Mouse (Mus musculus) megakaryocyte, embryonic 14.5 days (primary cell): Measurements from ENCODE around the gene Dnaaf2. TPM values are rescaled to one million over a fixed set of nuclear protein-coding genes. Genes with fewer than 3 reads are reported as not detected.

Source experiments
- H3K27me3 ChIP-seq: replicated peaks from 2 replicates; pipeline ENCODE3; 2012; ENCODE audit warnings: inconsistent platforms
- H3K36me3 ChIP-seq: replicated peaks from 2 replicates; pipeline ENCODE3; 2012; ENCODE audit warnings: low read length, inconsistent platforms, mixed read lengths
- H3K4me1 ChIP-seq: 2 replicates; pipeline ENCODE4 v1.6.1; 2012; ENCODE audit warnings: inconsistent platforms
- H3K4me3 ChIP-seq: replicated peaks from 2 replicates; pipeline ENCODE3; 2012; ENCODE audit warnings: moderate library complexity, mild to moderate bottlenecking, inconsistent platforms
- H3K9me3 ChIP-seq: 2 replicates; pipeline ENCODE4 v1.6.1; 2012; ENCODE audit warnings: inconsistent platforms
- FLI1 ChIP-seq: IDR thresholded peaks from 2 replicates; pipeline ENCODE4 v1.6.1; 2012; ENCODE audit warnings: low read length, inconsistent platforms, mixed read lengths
- GATA1 ChIP-seq: IDR thresholded peaks from 3 replicates; pipeline ENCODE4 v1.6.1; 2012; ENCODE audit warnings: mixed read lengths, low read length, inconsistent platforms, borderline replicate concordance
- polyA plus RNA-seq: library from polyadenylated mRNA; stranded (reverse); fragments of >175 nt; gene quantifications from 2 replicates; pipeline ENCODE4 v1.2.3, GENCODE M21; 2012; ENCODE audit warnings: low replicate concordance; ENCODE audit not compliant: insufficient read depth

The Dnaaf2 gene
- polyA plus RNA-seq, 1 experiment, result 0.65 TPM

DNA sequence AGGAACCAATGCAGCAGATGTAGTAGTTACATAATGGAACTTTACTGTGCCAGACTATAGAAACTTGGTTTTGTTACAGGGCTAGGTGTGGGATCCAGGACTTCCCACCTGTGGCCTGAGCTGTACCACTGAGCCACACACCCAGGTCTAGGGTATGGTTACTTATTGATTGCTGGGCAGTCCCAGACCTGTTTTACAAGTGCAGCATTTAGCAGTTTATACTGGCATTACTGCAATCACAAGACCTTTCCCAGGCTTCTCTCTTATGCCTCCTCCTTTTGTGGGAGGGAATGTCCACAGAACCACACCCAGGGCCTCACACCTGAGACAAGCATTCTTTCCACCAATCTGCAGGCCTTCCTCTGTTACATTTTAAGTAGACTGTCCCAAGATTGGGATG, 756 bp upstream of the Dnaaf2 start:
- Histone ChIP-seq H3K4me1 (peaks cover 27% of the 10 kb centered on the region), H3K9me3 (no peaks in the 10 kb centered on the region), H3K27me3 (no peaks in the 10 kb centered on the region), H3K4me3 (peak overlapping the region; percentile 59), H3K36me3 (peaks cover 43% of the 10 kb centered on the region)
- no peak for TF ChIP-seq FLI1
- no peak for TF ChIP-seq GATA1

GRCm38 (mm10) chr12:69197378-69198163, 658 bp downstream of the Dnaaf2 start:
- Histone ChIP-seq H3K36me3 (peaks cover 35% of the 10 kb centered on the region), H3K9me3 (no peaks in the 10 kb centered on the region), H3K27me3 (no peaks in the 10 kb centered on the region), H3K4me3 (peak overlapping the region; percentile 97), H3K4me1 (peaks cover 30% of the 10 kb centered on the region)
- TF ChIP-seq GATA1, result no peak
- no peak for TF ChIP-seq FLI1

- TF ChIP-seq FLI1 (peak; percentile 84; the same call in 1 of the 2 replicates), GATA1 (no peak)
- Histone ChIP-seq H3K36me3 (peaks cover 33% of the 10 kb centered on the region), H3K4me1 (peaks cover 30% of the 10 kb centered on the region), H3K27me3 (no peaks in the 10 kb centered on the region), H3K4me3 (peak within 1 kb of the TSS; percentile 97), H3K9me3 (no peaks in the 10 kb centered on the region)
These were observed 1.5 kb downstream of the Dnaaf2 start, which contains the start of gene Gm49383 for GRCm38 (mm10) chr12:69196444-69197377. Gene Gm49383 (minus strand): TSS chr12:69197104.

GRCm38 (mm10) chr12:69192637-69193036, 5.6 kb downstream of the Dnaaf2 start:
- no peaks in the 10 kb centered on the region for H3K9me3 ChIP-seq
- peaks cover 33% of the 10 kb centered on the region for H3K36me3 ChIP-seq
- H3K4me3 ChIP-seq, result no peak overlapping the region
- TF ChIP-seq GATA1 (no peak), FLI1 (no peak)
- no peaks in the 10 kb centered on the region for H3K27me3 ChIP-seq
- peaks cover 15% of the 10 kb centered on the region; the same call in 1 of the 2 replicates for H3K4me1 ChIP-seq

- H3K4me1 ChIP-seq, result peaks cover 25% of the 10 kb centered on the region
- H3K27me3 ChIP-seq, result no peaks in the 10 kb centered on the region
- TF ChIP-seq GATA1 (no peak), FLI1 (no peak)
- H3K9me3 ChIP-seq, result no peaks in the 10 kb centered on the region
- peaks cover 41% of the 10 kb centered on the region for H3K36me3 ChIP-seq
- no peak overlapping the region for H3K4me3 ChIP-seq
These were observed 6.8 kb downstream of the Dnaaf2 start for GRCm38 (mm10) chr12:69191396-69191795.

DNA sequence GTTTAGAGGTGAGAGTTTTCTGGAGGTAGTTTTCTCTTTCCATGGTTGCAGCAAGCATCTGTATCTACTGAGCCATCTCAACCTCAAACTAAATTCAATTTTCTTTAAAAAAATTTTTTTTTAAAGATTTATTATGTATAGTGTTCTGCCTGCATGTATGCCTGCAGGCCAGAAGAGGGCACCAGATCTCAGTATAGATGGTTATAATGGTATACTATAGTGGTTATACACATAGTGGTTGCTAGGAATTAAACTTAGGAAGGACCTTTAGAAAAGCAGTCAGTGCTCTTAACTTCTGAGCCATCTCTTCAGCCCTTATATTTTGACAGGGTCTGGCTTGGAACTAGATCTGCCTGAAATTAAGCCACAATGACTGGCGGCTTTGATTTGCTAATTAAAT, 7.7 kb downstream of the Dnaaf2 start:
- Histone ChIP-seq H3K9me3 (no peaks in the 10 kb centered on the region), H3K4me1 (peaks cover 20% of the 10 kb centered on the region), H3K4me3 (no peak overlapping the region), H3K36me3 (peaks cover 41% of the 10 kb centered on the region), H3K27me3 (no peaks in the 10 kb centered on the region)
- TF ChIP-seq FLI1, result no peak
- TF ChIP-seq GATA1, result no peak

DNA sequence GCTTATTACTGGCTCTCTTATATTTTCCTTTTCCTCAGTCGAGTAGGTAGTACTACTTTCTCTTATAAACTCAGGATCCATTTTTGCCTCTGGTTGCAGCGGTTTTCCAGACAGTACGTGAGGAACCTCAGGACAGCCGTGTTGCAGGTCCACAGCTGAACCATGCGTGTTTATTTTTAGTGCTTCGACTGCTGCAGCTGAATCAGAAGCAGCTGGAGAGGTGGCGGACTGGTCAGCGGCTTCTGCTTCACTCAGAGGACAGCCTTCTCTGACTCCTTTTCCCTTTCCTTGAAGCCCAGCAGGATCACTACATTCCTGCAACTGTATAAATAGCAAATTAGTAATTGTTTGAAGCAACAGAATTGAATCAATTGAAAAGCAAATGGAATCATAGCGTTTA, 8.2 kb downstream of the Dnaaf2 start:
- Histone ChIP-seq H3K4me3 (no peak overlapping the region), H3K4me1 (peaks cover 25% of the 10 kb centered on the region), H3K36me3 (peaks cover 44% of the 10 kb centered on the region), H3K9me3 (no peaks in the 10 kb centered on the region), H3K27me3 (no peaks in the 10 kb centered on the region)
- TF ChIP-seq FLI1, result no peak
- TF ChIP-seq GATA1, result no peak

GRCm38 (mm10) chr12:69186811-69187471, 11.3 kb downstream of the Dnaaf2 start:
- Histone ChIP-seq H3K4me3 (peak overlapping the region; percentile 78), H3K27me3 (no peaks in the 10 kb centered on the region), H3K4me1 (peaks cover 30% of the 10 kb centered on the region), H3K9me3 (no peaks in the 10 kb centered on the region), H3K36me3 (peaks cover 40% of the 10 kb centered on the region)
- no peak for TF ChIP-seq FLI1
- TF ChIP-seq GATA1, result no peak

DNA sequence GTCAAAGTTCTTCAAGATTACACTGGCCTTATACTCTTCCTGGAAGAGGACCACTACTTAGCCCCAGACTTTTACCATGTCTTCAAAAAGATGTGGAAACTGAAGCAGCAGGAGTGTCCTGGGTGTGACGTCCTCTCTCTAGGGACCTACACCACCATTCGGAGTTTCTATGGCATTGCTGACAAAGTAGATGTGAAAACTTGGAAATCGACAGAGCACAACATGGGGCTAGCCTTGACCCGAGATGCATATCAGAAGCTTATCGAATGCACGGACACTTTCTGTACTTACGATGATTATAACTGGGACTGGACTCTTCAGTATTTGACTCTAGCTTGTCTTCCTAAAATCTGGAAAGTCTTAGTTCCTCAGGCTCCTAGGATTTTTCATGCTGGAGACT, 12.9 kb downstream of the Dnaaf2 start:
- peak overlapping the region; percentile 98 for H3K4me3 ChIP-seq
- H3K4me1 ChIP-seq, result peaks cover 30% of the 10 kb centered on the region
- H3K36me3 ChIP-seq, result peaks cover 41% of the 10 kb centered on the region
- TF ChIP-seq FLI1, result no peak
- TF ChIP-seq GATA1, result no peak
- H3K27me3 ChIP-seq, result no peaks in the 10 kb centered on the region
- H3K9me3 ChIP-seq, result no peaks in the 10 kb centered on the region
